Mouse (Mus musculus): ENCODE measurements around the gene Kif1bp. TPM values are rescaled to one million over a fixed set of nuclear protein-coding genes. Genes with fewer than 3 reads are reported as not detected.
"Not testable (repeated sequence)": the region's sequence is repeated elsewhere in the genome, so short reads cannot be mapped to it uniquely, and the experiment has no call there.

Kif1bp gene
- total RNA-seq (2021), result 10 to 100 TPM; 29.4 to 30.5 TPM
- long read RNA-seq, experiment 1, transcript Kif1bp-201 (7 exons, 2,472 nt), result major isoform, 56 of 57 reads
- long read RNA-seq, experiment 1, partial matches to known transcripts, result 0 of 57 reads
- long read RNA-seq, experiment 1, other reads (novel, unspliced or antisense), result 1 of 57 reads
- long read RNA-seq, experiment 2, transcript Kif1bp-201 (7 exons, 2,472 nt), result major isoform, 56 of 62 reads
- long read RNA-seq, experiment 2, partial matches to known transcripts, result 2 of 62 reads
- long read RNA-seq, experiment 2, other reads (novel, unspliced or antisense), result 4 of 62 reads

GRCm38 (mm10) chr10:62578338-62579100 lies at the start of gene Kif1bp:
Gene Kif1bp (minus strand): TSS chr10:62578457.
- no peak for TF ChIP-seq CTCF (IDR thresholded peaks at IDR 0.05)

GRCm38 (mm10) chr10:62604161-62604560 lies 25.9 kb upstream of the Kif1bp start:
- Histone ChIP-seq H3K27ac (no peak overlapping the region), H3K4me3 (no peak overlapping the region)
- intact Hi-C loops (cut with DNase I), result no loop called here
- TF ChIP-seq CTCF (IDR thresholded peaks at IDR 0.05), result no peak
- no peak for DNase-seq

More at GRCm38 (mm10) chr10:62578338-62579100, at the start of gene Kif1bp:
- Histone ChIP-seq H3K4me3 (peak within 1 kb of the TSS; percentile 83), H3K27ac (peak within 1 kb of the TSS; percentile 91)
- DNase-seq, result peak; percentile 98
- intact Hi-C loops (cut with DNase I), result no loop called here

DNA sequence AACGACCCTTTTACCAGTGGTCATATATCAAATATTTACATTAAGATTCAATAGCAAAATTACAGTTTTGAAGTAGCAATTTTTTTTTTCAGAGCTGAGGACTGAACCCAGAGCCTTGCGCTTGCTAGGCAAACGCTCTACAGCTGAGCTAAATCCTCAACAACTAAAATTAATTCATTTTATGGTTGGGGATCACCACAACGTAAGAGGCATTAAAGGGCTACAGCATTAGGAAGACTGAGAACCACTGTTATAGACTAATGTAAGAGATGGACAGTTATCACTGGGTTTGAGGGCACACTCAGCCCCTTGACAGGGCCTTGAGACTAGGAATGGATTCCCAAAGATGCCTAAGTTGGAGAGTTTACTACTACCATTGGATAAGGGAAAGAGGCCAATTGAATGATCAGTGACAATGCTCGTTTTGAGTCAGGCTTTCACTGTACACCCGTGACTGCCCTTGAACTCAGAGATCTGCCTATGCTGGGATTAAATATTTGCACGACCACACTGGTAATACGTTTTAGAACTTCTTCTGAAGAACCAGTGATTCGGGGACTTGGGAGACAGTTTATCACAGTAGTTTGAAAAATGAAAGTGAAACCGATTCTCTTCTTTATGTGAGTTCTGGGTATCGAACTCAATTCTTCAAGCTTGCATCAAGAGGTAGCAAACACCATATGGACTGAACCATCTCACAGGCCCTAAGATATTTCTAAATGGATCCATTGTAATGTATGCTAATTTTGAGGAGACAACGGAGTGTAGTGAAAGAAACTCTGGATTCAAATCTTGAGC lies 25.2 kb upstream of the Kif1bp start:
- TF ChIP-seq CTCF (IDR thresholded peaks at IDR 0.05), result no peak
- H3K4me3 ChIP-seq, result no peak overlapping the region; the same call in 1 of the 2 replicates
- H3K27ac ChIP-seq, result no peak overlapping the region
- intact Hi-C loops (cut with DNase I), result no loop called here
- DNase-seq, result no peak

GRCm38 (mm10) chr10:62602177-62603040 lies 24.2 kb upstream of the Kif1bp start, which contains the start of gene Ddx21:
Gene Ddx21 (minus strand): TSS chr10:62602281.
- Histone ChIP-seq H3K4me3 (peak within 1 kb of the TSS; percentile 83), H3K27ac (peak within 1 kb of the TSS; percentile 86)
- DNase-seq, result peak; percentile 93
- TF ChIP-seq CTCF (IDR thresholded peaks at IDR 0.05), result no peak
- intact Hi-C loops (cut with DNase I), result no loop called here

GRCm38 (mm10) chr10:62601833-62602176 lies 23.5 kb upstream of the Kif1bp start:
- Histone ChIP-seq H3K4me3 (peak overlapping the region; percentile 83), H3K27ac (peak overlapping the region; percentile 86)
- intact Hi-C loops (cut with DNase I), result no loop called here
- no peak for TF ChIP-seq CTCF (IDR thresholded peaks at IDR 0.05)
- DNase-seq, result no peak

DNA sequence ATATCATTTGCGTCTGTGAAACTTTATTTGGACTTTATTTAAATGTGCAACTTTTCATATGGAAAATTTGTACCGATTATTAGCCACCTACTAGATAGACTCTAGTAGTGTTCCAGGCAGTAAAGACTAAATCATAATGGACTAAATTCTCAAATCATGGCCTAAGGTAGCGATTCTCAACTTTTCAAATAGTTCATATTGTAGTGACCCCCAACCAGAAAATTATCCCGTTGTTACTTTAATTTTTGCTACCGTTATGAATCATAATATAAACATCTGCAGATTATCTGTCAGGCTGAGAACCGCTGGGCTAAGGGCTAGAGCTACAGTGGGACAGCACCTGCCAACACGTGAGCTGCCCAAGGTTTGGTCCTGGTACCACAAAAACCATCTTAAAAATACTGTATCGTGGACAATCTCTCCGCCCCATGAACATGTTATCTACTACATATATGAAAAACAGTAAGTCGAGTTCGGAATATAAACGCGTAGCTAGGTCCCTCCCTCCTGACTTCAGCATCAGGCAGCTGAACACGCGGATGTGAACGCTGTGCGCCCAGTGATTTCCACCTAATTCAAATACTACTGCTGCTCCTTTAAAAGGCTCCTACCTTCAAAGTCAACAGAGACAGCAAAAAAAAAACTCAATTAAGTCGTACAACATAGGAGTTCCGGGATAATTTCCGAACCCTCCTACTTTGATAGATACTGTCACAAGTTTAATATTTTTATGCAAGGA lies 23.0 kb upstream of the Kif1bp start:
- TF ChIP-seq CTCF (IDR thresholded peaks at IDR 0.05), result no peak
- intact Hi-C loops (cut with DNase I), result no loop called here
- Histone ChIP-seq H3K4me3 (peak overlapping the region; percentile 83), H3K27ac (peak overlapping the region; percentile 86)
- DNase-seq, result no peak

- intact Hi-C loops (cut with DNase I), result no loop called here
- Histone ChIP-seq H3K4me3 (no peak overlapping the region), H3K27ac (no peak overlapping the region)
- no peak for TF ChIP-seq CTCF (IDR thresholded peaks at IDR 0.05)
- no peak for DNase-seq
These were observed 21.8 kb upstream of the Kif1bp start for GRCm38 (mm10) chr10:62600056-62600455.

DNA sequence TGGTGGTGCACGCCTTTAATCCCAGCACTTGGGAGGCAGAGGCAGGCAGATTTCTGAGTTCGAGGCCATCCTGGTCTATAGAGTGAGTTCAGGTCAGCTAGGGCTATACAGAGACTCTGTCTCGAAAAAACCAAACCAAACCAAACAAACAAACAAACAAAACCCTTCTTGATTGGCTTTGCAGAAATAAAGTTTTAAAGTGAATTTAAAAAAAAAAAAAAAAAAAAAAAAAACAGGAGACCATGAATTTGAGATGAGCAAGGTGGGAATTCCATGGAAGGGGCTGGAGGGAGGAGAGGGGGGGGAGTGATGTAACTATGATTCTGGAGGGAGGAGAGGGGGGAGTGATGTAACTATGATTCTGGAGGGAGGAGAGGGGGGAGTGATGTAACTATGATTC lies 21.1 kb upstream of the Kif1bp start:
- DNase-seq; H3K4me3 ChIP-seq; intact Hi-C loops (cut with DNase I); H3K27ac ChIP-seq: not testable (repeated sequence)

DNA sequence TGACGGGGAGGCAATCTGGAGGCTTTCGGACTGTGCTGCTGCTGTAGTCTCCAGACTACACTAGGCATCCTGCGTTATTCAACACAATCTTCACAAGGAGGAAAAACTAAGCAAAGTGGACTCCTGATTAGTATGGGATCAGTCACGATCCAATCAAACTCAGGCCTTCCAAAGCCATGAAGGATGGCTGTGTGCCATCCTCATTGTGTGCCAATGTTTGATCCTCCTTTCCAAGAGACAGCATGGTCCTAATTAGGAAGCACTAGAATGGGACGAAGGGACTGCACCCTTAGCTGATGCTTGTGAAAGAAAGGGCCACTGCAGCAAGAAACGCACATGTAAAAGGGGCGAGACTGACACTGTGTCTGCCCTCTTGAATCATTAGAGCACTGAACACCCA lies 14.2 kb upstream of the Kif1bp start:
- Histone ChIP-seq H3K27ac (no peak overlapping the region), H3K4me3 (no peak overlapping the region)
- intact Hi-C loops (cut with DNase I), result no loop called here
- DNase-seq, result no peak
- TF ChIP-seq CTCF (IDR thresholded peaks at IDR 0.05), result no peak

GRCm38 (mm10) chr10:62590200-62590599 lies 11.9 kb upstream of the Kif1bp start:
- peak overlapping the region; percentile 40; the same call in 1 of the 2 replicates for H3K27ac ChIP-seq
- peak; percentile 97; the same call in 1 of the 2 replicates for TF ChIP-seq CTCF (IDR thresholded peaks at IDR 0.05)
- intact Hi-C loops (cut with DNase I), result no loop called here
- H3K4me3 ChIP-seq, result peak overlapping the region; percentile 32
- DNase-seq, result peak; percentile 80

DNA sequence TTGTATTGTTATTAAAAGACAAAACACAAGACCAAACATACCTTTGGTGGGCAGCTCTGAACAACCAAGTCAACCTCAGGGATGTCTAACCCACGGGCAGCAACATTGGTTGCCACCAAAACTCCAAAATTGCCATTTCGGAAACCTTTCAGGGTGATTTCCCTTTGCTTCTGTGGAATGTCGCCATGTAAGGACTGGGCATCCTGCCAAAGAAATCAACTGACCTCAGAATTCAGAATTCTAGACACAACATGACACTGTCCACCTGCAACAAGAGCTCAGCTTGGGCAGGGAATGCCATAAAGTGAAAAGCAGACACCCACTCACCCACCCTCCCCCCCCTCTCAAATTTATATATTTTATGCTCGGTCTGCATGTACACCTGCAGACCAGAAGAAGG lies 10.4 kb upstream of the Kif1bp start:
- no peak for DNase-seq
- TF ChIP-seq CTCF (IDR thresholded peaks at IDR 0.05), result no peak
- no peak overlapping the region for H3K27ac ChIP-seq
- intact Hi-C loops (cut with DNase I), result no loop called here
- H3K4me3 ChIP-seq, result no peak overlapping the region
